Mouse (Mus musculus) forebrain, embryonic 14.5 days (tissue): ENCODE data around the gene Retnlg. TPM values are rescaled to one million over a fixed set of nuclear protein-coding genes. Genes with fewer than 3 reads are reported as not detected.
"Not testable (repeated sequence)": the region's sequence is repeated elsewhere in the genome, so short reads cannot be mapped to it uniquely, and the experiment has no call there.

Source experiments
- ATAC-seq: fragments of 200-750 bp; cut with Nextera tagmentation; 2 replicates; pipeline ENCODE4 v1.8.0; 2017; ENCODE audit warnings: mild to moderate bottlenecking, moderate library complexity
- DNase-seq: peaks from one replicate; pipeline ENCODE4 v3.0.0-alpha.2; 2015; ENCODE audit warnings: low spot score
- H3K27ac ChIP-seq: fragments of 300-500 bp; sonication (generic); 2 replicates; pipeline ENCODE4 v1.5.1; 2014; ENCODE audit warnings: low read depth, mild to moderate bottlenecking, control low read depth, low read length, moderate library complexity
- H3K27me3 ChIP-seq: fragments of 300-500 bp; sonication (generic); replicated peaks from 2 replicates; pipeline ENCODE4 v1.6.1; 2014; ENCODE audit warnings: low read length, control low read depth, mixed read lengths; ENCODE audit not compliant: control insufficient read depth, insufficient read depth
- H3K36me3 ChIP-seq: fragments of 300-500 bp; sonication (generic); 2 replicates; pipeline ENCODE4 v1.6.1; 2014; ENCODE audit warnings: low read length, control low read depth; ENCODE audit not compliant: control insufficient read depth, insufficient read depth
- H3K4me1 ChIP-seq: fragments of 300-500 bp; sonication (generic); 2 replicates; pipeline ENCODE4 v1.6.1; 2014; ENCODE audit warnings: antibody characterized with exemption, low read length, control low read depth; ENCODE audit not compliant: control insufficient read depth, insufficient read depth
- H3K4me2 ChIP-seq: fragments of 300-500 bp; sonication (generic); 2 replicates; pipeline ENCODE4 v1.6.1; 2014; ENCODE audit warnings: mild to moderate bottlenecking, control low read depth, low read length
- H3K4me3 ChIP-seq: fragments of 300-500 bp; sonication (generic); 2 replicates; pipeline ENCODE4 v1.5.1; 2014; ENCODE audit warnings: low read depth, low read length, control low read depth
- H3K9ac ChIP-seq: fragments of 300-500 bp; sonication (generic); 2 replicates; pipeline ENCODE4 v1.6.1; 2014; ENCODE audit warnings: mild to moderate bottlenecking, low read length, control low read depth, moderate library complexity
- H3K9me3 ChIP-seq: fragments of 300-500 bp; sonication (generic); replicated peaks from 2 replicates; pipeline ENCODE4 v1.6.1; 2016; ENCODE audit warnings: low read length, control low read depth, mixed read lengths; ENCODE audit not compliant: control insufficient read depth
- WGBS: fragments of 180-500 bp; shearing (Covaris S2); extraction: QIAGEN DNeasy Blood & Tissue Kit; methylation state at CpG from one replicate; pipeline ENCODE4 v1.1.7; 2014; 5-methylcytosine and 5-hydroxymethylcytosine counted together
- polyA plus RNA-seq: library from polyadenylated mRNA; unstranded; fragments of >200 nt; fragmentation: Nextera tagmentation; extraction: Ambion mirVana; gene quantifications from 2 replicates; pipeline ENCODE4 v1.2.1, GENCODE M21; 2014

Retnlg gene
- not detected in 2 replicates for polyA plus RNA-seq

- WGBS = 90% methylated on average over 4 of the region's 4 CpGs
- H3K4me3 ChIP-seq = no peak within 1 kb of the TSS
- H3K9me3 ChIP-seq = no peaks in the 10 kb centered on the region
- no peak within 1 kb of the TSS for H3K9ac ChIP-seq
- H3K27ac ChIP-seq = no peak within 1 kb of the TSS
- H3K36me3 ChIP-seq = no peaks in the 10 kb centered on the region
- no peaks in the 10 kb centered on the region for H3K27me3 ChIP-seq
- no peak within 1 kb of the TSS for H3K4me2 ChIP-seq
- ATAC-seq = no peak
- H3K4me1 ChIP-seq = no peaks in the 10 kb centered on the region
- no peak for DNase-seq
These were observed at the start of gene Retnlg for GRCm38 (mm10) chr16:48872321-48872720. TSS of gene Retnlg (plus strand) at chr16:48872621.

- Histone ChIP-seq H3K9me3 (no peaks in the 10 kb centered on the region), H3K27ac (no peak overlapping the region), H3K4me2 (no peak overlapping the region), H3K27me3 (no peaks in the 10 kb centered on the region), H3K9ac (no peak overlapping the region), H3K4me1 (no peaks in the 10 kb centered on the region), H3K36me3 (no peaks in the 10 kb centered on the region), H3K4me3 (no peak overlapping the region)
- no peak for DNase-seq
- no peak for ATAC-seq
- 88% methylated on average over 3 of the region's 3 CpGs for WGBS
These were observed 45.9 kb upstream of the Retnlg start for GRCm38 (mm10) chr16:48826474-48826873.

GRCm38 (mm10) chr16:48827625-48828024 is 44.8 kb upstream of the Retnlg start:
- Histone ChIP-seq H3K9me3 (no peaks in the 10 kb centered on the region), H3K4me1 (no peaks in the 10 kb centered on the region), H3K27me3 (no peaks in the 10 kb centered on the region), H3K4me2 (no peak overlapping the region), H3K9ac (no peak overlapping the region), H3K27ac (no peak overlapping the region), H3K36me3 (no peaks in the 10 kb centered on the region), H3K4me3 (no peak overlapping the region)
- DNase-seq = no peak
- no peak for ATAC-seq
- 81% methylated on average over 1 of the region's 1 CpGs for WGBS

GRCm38 (mm10) chr16:48829060-48829459 is 43.4 kb upstream of the Retnlg start:
- Histone ChIP-seq H3K27me3 (no peaks in the 10 kb centered on the region), H3K9ac (no peak overlapping the region), H3K4me1 (no peaks in the 10 kb centered on the region), H3K36me3 (no peaks in the 10 kb centered on the region), H3K9me3 (no peaks in the 10 kb centered on the region), H3K4me2 (no peak overlapping the region), H3K4me3 (no peak overlapping the region), H3K27ac (no peak overlapping the region)
- DNase-seq (no peak), ATAC-seq (no peak)
- 94% methylated on average over 4 of the region's 4 CpGs for WGBS

GRCm38 (mm10) chr16:48832055-48832454 is 40.4 kb upstream of the Retnlg start:
- Histone ChIP-seq H3K27me3 (no peaks in the 10 kb centered on the region), H3K4me2 (no peak overlapping the region), H3K4me3 (no peak overlapping the region), H3K27ac (no peak overlapping the region), H3K4me1 (no peaks in the 10 kb centered on the region), H3K9ac (no peak overlapping the region), H3K36me3 (no peaks in the 10 kb centered on the region), H3K9me3 (no peaks in the 10 kb centered on the region)
- 89% methylated on average over 7 of the region's 8 CpGs for WGBS
- DNase-seq = no peak
- ATAC-seq = no peak

GRCm38 (mm10) chr16:48833626-48834025 is 38.8 kb upstream of the Retnlg start:
- H3K4me1 ChIP-seq, H3K4me3 ChIP-seq, H3K9ac ChIP-seq, H3K9me3 ChIP-seq, H3K27ac ChIP-seq, DNase-seq, H3K4me2 ChIP-seq, H3K27me3 ChIP-seq, ATAC-seq, H3K36me3 ChIP-seq: not testable (repeated sequence)
- 67% methylated on average over 1 of the region's 1 CpGs for WGBS

- 83% methylated on average over 3 of the region's 3 CpGs for WGBS
- ATAC-seq = no peak
These were observed 30.2 kb upstream of the Retnlg start, which contains the start of gene Retnla for GRCm38 (mm10) chr16:48842266-48842665. TSS of gene Retnla (plus strand) at chr16:48842551.

GRCm38 (mm10) chr16:48843671-48844386 is 28.6 kb upstream of the Retnlg start:
- Histone ChIP-seq H3K4me3 (no peak overlapping the region), H3K4me2 (no peak overlapping the region), H3K27me3 (no peaks in the 10 kb centered on the region), H3K4me1 (no peaks in the 10 kb centered on the region), H3K27ac (no peak overlapping the region), H3K9me3 (no peaks in the 10 kb centered on the region), H3K9ac (no peak overlapping the region), H3K36me3 (no peaks in the 10 kb centered on the region)
- ATAC-seq (no peak), DNase-seq (no peak)
- 92% methylated on average over 4 of the region's 4 CpGs for WGBS

More at GRCm38 (mm10) chr16:48842266-48842665, 30.2 kb upstream of the Retnlg start, which contains the start of gene Retnla:
- no peak within 1 kb of the TSS for H3K27ac ChIP-seq
- DNase-seq = no peak
- H3K36me3 ChIP-seq = no peaks in the 10 kb centered on the region
- H3K4me3 ChIP-seq = no peak within 1 kb of the TSS
- H3K9ac ChIP-seq = no peak within 1 kb of the TSS
- no peaks in the 10 kb centered on the region for H3K27me3 ChIP-seq
- no peak within 1 kb of the TSS for H3K4me2 ChIP-seq
- no peaks in the 10 kb centered on the region for H3K9me3 ChIP-seq
- H3K4me1 ChIP-seq = no peaks in the 10 kb centered on the region

- H3K9ac ChIP-seq, ATAC-seq, DNase-seq, H3K27me3 ChIP-seq, H3K27ac ChIP-seq, H3K4me3 ChIP-seq, H3K4me2 ChIP-seq, H3K4me1 ChIP-seq, H3K9me3 ChIP-seq, H3K36me3 ChIP-seq: not testable (repeated sequence)
- WGBS = 91% methylated on average over 1 of the region's 1 CpGs
These were observed 7.4 kb upstream of the Retnlg start for GRCm38 (mm10) chr16:48865004-48865403.
